Mouse (Mus musculus) right cerebral cortex, adult 18-20 months (tissue): Measurements from ENCODE around the gene Spsb4.

Experiments used
- DNase-seq: peaks from one replicate; pipeline ENCODE4 v3.0.0; 2022; ENCODE audit warnings: mixed read lengths

Gene Spsb4

GRCm38 (mm10) chr9:96978147-96978782, 40.4 kb downstream of the Spsb4 start:
- no peak for DNase-seq

- no peak for DNase-seq
Observed at GRCm38 (mm10) chr9:96977287-96978145, 41.1 kb downstream of the Spsb4 start.

GRCm38 (mm10) chr9:96973091-96973490, 45.6 kb downstream of the Spsb4 start:
- no peak for DNase-seq

- DNase-seq: no peak
Observed at GRCm38 (mm10) chr9:96971625-96972404, 46.8 kb downstream of the Spsb4 start.

- no peak for DNase-seq
Observed at GRCm38 (mm10) chr9:96967516-96967915, 51.1 kb downstream of the Spsb4 start.

- DNase-seq: no peak
Observed at GRCm38 (mm10) chr9:96966465-96966864, 52.2 kb downstream of the Spsb4 start.

GRCm38 (mm10) chr9:96963443-96964215, 55.0 kb downstream of the Spsb4 start:
- DNase-seq: no peak

- DNase-seq: no peak
Observed at GRCm38 (mm10) chr9:96962714-96963113, 55.9 kb downstream of the Spsb4 start.

- DNase-seq: no peak
Observed at GRCm38 (mm10) chr9:96961986-96962701, 56.5 kb downstream of the Spsb4 start.

- DNase-seq: no peak
Observed at GRCm38 (mm10) chr9:96961006-96961405, 57.6 kb downstream of the Spsb4 start.

- no peak for DNase-seq
Observed at GRCm38 (mm10) chr9:96960241-96960640, 58.4 kb downstream of the Spsb4 start.

- DNase-seq: no peak
Observed at GRCm38 (mm10) chr9:96959469-96959868, 59.2 kb downstream of the Spsb4 start.

- DNase-seq: no peak
Observed at GRCm38 (mm10) chr9:96958009-96958615, 60.5 kb downstream of the Spsb4 start.

- no peak for DNase-seq
Observed at GRCm38 (mm10) chr9:96957298-96957865, 61.3 kb downstream of the Spsb4 start.

GRCm38 (mm10) chr9:96956646-96957297, 61.9 kb downstream of the Spsb4 start:
- no peak for DNase-seq

- DNase-seq: peak; percentile 31
Observed at GRCm38 (mm10) chr9:96954063-96954809, 64.4 kb downstream of the Spsb4 start.

- DNase-seq: no peak
Observed at GRCm38 (mm10) chr9:96953443-96953842, 65.2 kb downstream of the Spsb4 start.

GRCm38 (mm10) chr9:96952310-96952975, 66.2 kb downstream of the Spsb4 start:
- peak; percentile 48 for DNase-seq

- DNase-seq: no peak
Observed at GRCm38 (mm10) chr9:96949551-96949950, 69.1 kb downstream of the Spsb4 start.
